Comparison of ENCODE assay signal across 8 mouse cellular contexts in the genomic region with DNA sequence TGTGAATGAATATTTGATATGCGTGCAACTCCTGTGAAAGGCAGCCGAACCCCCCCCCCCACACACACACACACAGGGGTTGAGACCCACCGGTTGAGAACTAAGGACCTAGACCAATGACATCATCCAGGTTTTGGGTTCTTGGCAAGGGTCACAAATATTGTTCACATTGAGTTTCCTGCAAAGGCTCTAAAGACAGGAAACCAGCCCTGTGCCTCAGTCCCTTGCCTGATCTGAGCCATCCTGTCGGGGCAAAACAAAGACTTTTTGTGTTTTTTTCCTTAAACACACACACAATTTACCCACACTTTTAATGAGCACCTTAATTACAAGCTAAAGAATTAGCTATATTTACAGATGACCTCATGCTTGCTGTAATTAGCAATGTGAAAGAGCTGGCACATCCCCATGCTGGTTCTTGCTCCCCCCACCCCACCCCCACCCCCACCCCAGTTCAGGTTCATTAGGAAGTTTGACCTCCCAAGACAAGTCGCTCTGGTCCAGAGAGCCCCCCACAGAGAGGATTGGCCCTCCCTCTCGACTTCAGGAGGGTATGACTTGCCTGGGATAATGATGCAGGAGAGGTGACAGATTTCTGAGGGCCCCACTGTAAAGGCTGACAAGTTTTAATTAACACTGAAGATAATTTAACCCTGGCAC. TPM values are rescaled to one million over a fixed set of nuclear protein-coding genes. Genes with fewer than 3 reads are reported as not detected.
A peak's percentile ranks its signal among the peaks of the same experiment; 100 is the strongest.
DNase-seq lines count a peak whose midpoint lies in the region; ATAC-seq and TF ChIP-seq lines count a peak whose summit lies in the region.

No protein-coding gene starts in this region.

- H3K27me3 ChIP-seq in megakaryocyte, embryonic 14.5 days (replicated peaks): no peaks in the 10 kb centered on the region
- no peaks in the 10 kb centered on the region for H3K27me3 ChIP-seq in embryonic facial prominence, embryonic 10.5 days (replicated peaks; ENCODE audit: low read depth, poor library complexity, severe bottlenecking)
- no peaks in the 10 kb centered on the region for H3K27me3 ChIP-seq in hindbrain, embryonic 10.5 days (ENCODE audit: insufficient read depth, poor library complexity, severe bottlenecking)
- H3K27me3 ChIP-seq in liver, postnatal 0 days (ENCODE audit: insufficient read depth, low read length): no peaks in the 10 kb centered on the region
- no peaks in the 10 kb centered on the region for H3K27me3 ChIP-seq in cerebellum, adult 2 months (ENCODE audit: control insufficient read depth, insufficient read depth, low read length)

- TF ChIP-seq EP300 in liver, postnatal 0 days (IDR thresholded peaks at IDR 0.05; ENCODE audit: low read depth): no peak

- ATAC-seq in megakaryocyte, adult 5-6 weeks (ENCODE audit: poor library complexity, severe bottlenecking): no peak
- no peak for ATAC-seq in liver, postnatal 0 days

- TF ChIP-seq POLR2A in cerebellum, adult 2 months (IDR thresholded peaks at IDR 0.05; ENCODE audit: borderline replicate concordance, insufficient read depth, low read length): no peak

- H3K9me3 ChIP-seq in megakaryocyte, embryonic 14.5 days: no peaks in the 10 kb centered on the region
- no peaks in the 10 kb centered on the region for H3K9me3 ChIP-seq in embryonic facial prominence, embryonic 10.5 days
- no peaks in the 10 kb centered on the region for H3K9me3 ChIP-seq in hindbrain, embryonic 10.5 days
- H3K9me3 ChIP-seq in liver, postnatal 0 days (ENCODE audit: low read length): no peaks in the 10 kb centered on the region

- peaks cover 99% of the 10 kb centered on the region for H3K4me1 ChIP-seq in megakaryocyte, embryonic 14.5 days
- H3K4me1 ChIP-seq in embryonic facial prominence, embryonic 10.5 days: peaks cover 93% of the 10 kb centered on the region
- peaks cover 83% of the 10 kb centered on the region for H3K4me1 ChIP-seq in hindbrain, embryonic 10.5 days (replicated peaks)
- peaks cover 71% of the 10 kb centered on the region for H3K4me1 ChIP-seq in liver, postnatal 0 days (ENCODE audit: insufficient read depth)
- peaks cover 26% of the 10 kb centered on the region for H3K4me1 ChIP-seq in cerebellum, adult 2 months (ENCODE audit: control insufficient read depth, insufficient read depth, low read length)

- DNase-seq in embryonic facial prominence, embryonic 10.5 days (ENCODE audit: low spot score): peak; percentile 38
- DNase-seq in hindbrain, embryonic 10.5 days (ENCODE audit: low spot score): no peak
- DNase-seq in liver, postnatal 0 days: no peak
- no peak for DNase-seq in left cerebral cortex, postnatal 25 days (ENCODE audit: low spot score in 2 of 2)
- DNase-seq in cerebellum, adult 2 months: no peak
- no peak for DNase-seq in gastrocnemius, adult 18-20 months (ENCODE audit: low spot score)

- TF ChIP-seq CTCF in liver, postnatal 0 days (IDR thresholded peaks at IDR 0.05; ENCODE audit: low read depth): no peak
- no peak for TF ChIP-seq CTCF in cerebellum, adult 2 months (IDR thresholded peaks at IDR 0.05; ENCODE audit: borderline replicate concordance, insufficient read depth, low read depth, low read length)

- peak overlapping the region; percentile 59 for H3K4me3 ChIP-seq in megakaryocyte, embryonic 14.5 days (replicated peaks)
- H3K4me3 ChIP-seq in embryonic facial prominence, embryonic 10.5 days: peak overlapping the region; percentile 43; the same call in 1 of the 2 replicates
- H3K4me3 ChIP-seq in hindbrain, embryonic 10.5 days: 0 out of 2 replicates have a peak overlapping the region, but pooled peaks have one; percentile 11
- no peak overlapping the region for H3K4me3 ChIP-seq in liver, postnatal 0 days (ENCODE audit: low read depth, low read length)
- H3K4me3 ChIP-seq in cerebellum, adult 2 months (replicated peaks; ENCODE audit: insufficient read depth, low read depth, low read length): no peak overlapping the region

- H3K36me3 ChIP-seq in megakaryocyte, embryonic 14.5 days (replicated peaks; ENCODE audit: low read length): peaks cover 80% of the 10 kb centered on the region
- peaks cover 55% of the 10 kb centered on the region for H3K36me3 ChIP-seq in embryonic facial prominence, embryonic 10.5 days (replicated peaks)
- H3K36me3 ChIP-seq in hindbrain, embryonic 10.5 days: peaks cover 55% of the 10 kb centered on the region
- peaks cover 13% of the 10 kb centered on the region for H3K36me3 ChIP-seq in liver, postnatal 0 days (replicated peaks; ENCODE audit: insufficient read depth, low read length)

- H3K9ac ChIP-seq in liver, postnatal 0 days (replicated peaks): peak overlapping the region; percentile 21; the same call in 1 of the 2 replicates

- peak overlapping the region; percentile 90 for H3K27ac ChIP-seq in embryonic facial prominence, embryonic 10.5 days (replicated peaks)
- peak overlapping the region; percentile 83 for H3K27ac ChIP-seq in hindbrain, embryonic 10.5 days
- H3K27ac ChIP-seq in liver, postnatal 0 days (ENCODE audit: low read depth): peak overlapping the region; percentile 29
- no peak overlapping the region for H3K27ac ChIP-seq in cerebellum, adult 2 months (ENCODE audit: insufficient read depth, low read length)

- 36% methylated on average over 6 of the region's 6 CpGs for WGBS in embryonic facial prominence, embryonic 10.5 days
- WGBS in hindbrain, embryonic 10.5 days: 56% methylated on average over 6 of the region's 6 CpGs
- 57% methylated on average over 6 of the region's 6 CpGs for WGBS in liver, postnatal 0 days (ENCODE audit: insufficient replicate concordance)
- 49% methylated on average over 6 of the region's 6 CpGs for WGBS in cerebellum, adult 2 months

- no peak overlapping the region for H3K4me2 ChIP-seq in liver, postnatal 0 days (ENCODE audit: low read depth, low read length)

- intact Hi-C loops in left cerebral cortex, postnatal 25 days (cut with DNase I): no loop called here

RNA-seq across cellular contexts. Expression of a gene that starts 17.3 kb away (rescaled TPM):
- polyA plus RNA-seq in megakaryocyte, embryonic 14.5 days (2012; ENCODE audit: insufficient read depth, low replicate concordance): 517 and 590 TPM in 2 replicates
- 82.5 and 87.8 TPM in 2 replicates for total RNA-seq in megakaryocyte, adult 5-6 weeks (2015)
- total RNA-seq in megakaryocyte, adult 5-6 weeks (2017): 44.7 and 55.1 TPM in 2 replicates
- polyA plus RNA-seq in embryonic facial prominence, embryonic 10.5 days (2016; fragmentation: Nextera tagmentation; extraction: Ambion mirVana): 260 and 269 TPM in 2 replicates
- polyA plus RNA-seq in hindbrain, embryonic 10.5 days (2016; fragmentation: Nextera tagmentation; extraction: Ambion mirVana): 216 and 245 TPM in 2 replicates
- 76.3 and 81.2 TPM in 2 replicates for polyA plus RNA-seq in liver, postnatal 0 days (2015; fragmentation: Nextera tagmentation; extraction: Ambion mirVana)
- 100 to 1,000 TPM; 190 to 202 TPM for total RNA-seq in left cerebral cortex, postnatal 25 days (2021)
- polyA plus RNA-seq in cerebellum, adult 2 months (2012; rRNA removed): 129 and 135 TPM in 2 replicates
- 10 to 100 TPM; 29.6 to 46.1 TPM for total RNA-seq in gastrocnemius, adult 18-20 months (2021)

RNA-seq across cellular contexts. Expression of a gene that starts 36.8 kb away (rescaled TPM):
- 143 and 185 TPM in 2 replicates for polyA plus RNA-seq in megakaryocyte, embryonic 14.5 days (2012; ENCODE audit: insufficient read depth, low replicate concordance)
- 216 and 241 TPM in 2 replicates for total RNA-seq in megakaryocyte, adult 5-6 weeks (2015)
- 340 and 348 TPM in 2 replicates for total RNA-seq in megakaryocyte, adult 5-6 weeks (2017)
- polyA plus RNA-seq in embryonic facial prominence, embryonic 10.5 days (2016; fragmentation: Nextera tagmentation; extraction: Ambion mirVana): 444 and 454 TPM in 2 replicates
- 426 and 432 TPM in 2 replicates for polyA plus RNA-seq in hindbrain, embryonic 10.5 days (2016; fragmentation: Nextera tagmentation; extraction: Ambion mirVana)
- polyA plus RNA-seq in liver, postnatal 0 days (2015; fragmentation: Nextera tagmentation; extraction: Ambion mirVana): 162 and 166 TPM in 2 replicates
- total RNA-seq in left cerebral cortex, postnatal 25 days (2021): 100 to 1,000 TPM; 175 to 185 TPM
- 322 and 331 TPM in 2 replicates for polyA plus RNA-seq in cerebellum, adult 2 months (2012; rRNA removed)
- total RNA-seq in gastrocnemius, adult 18-20 months (2021): 100 to 1,000 TPM; 128 TPM

RNA-seq across cellular contexts. Expression of a gene that starts 37.0 kb away (rescaled TPM):
- polyA plus RNA-seq in megakaryocyte, embryonic 14.5 days (2012; ENCODE audit: insufficient read depth, low replicate concordance): 270 and 353 TPM in 2 replicates
- total RNA-seq in megakaryocyte, adult 5-6 weeks (2015): 53.8 and 54.4 TPM in 2 replicates
- total RNA-seq in megakaryocyte, adult 5-6 weeks (2017): 44.2 and 60.4 TPM in 2 replicates
- 11.6 and 14.4 TPM in 2 replicates for polyA plus RNA-seq in embryonic facial prominence, embryonic 10.5 days (2016; fragmentation: Nextera tagmentation; extraction: Ambion mirVana)
- polyA plus RNA-seq in hindbrain, embryonic 10.5 days (2016; fragmentation: Nextera tagmentation; extraction: Ambion mirVana): 8.8 and 9.0 TPM in 2 replicates
- 11.9 and 16.5 TPM in 2 replicates for polyA plus RNA-seq in liver, postnatal 0 days (2015; fragmentation: Nextera tagmentation; extraction: Ambion mirVana)
- 1 to 10 TPM; 1.7 to 1.8 TPM for total RNA-seq in left cerebral cortex, postnatal 25 days (2021)
- 1.2 and 1.3 TPM in 2 replicates for polyA plus RNA-seq in cerebellum, adult 2 months (2012; rRNA removed)
- under 1 TPM; 0.24 to 0.59 TPM for total RNA-seq in gastrocnemius, adult 18-20 months (2021)

Comparison
In these comparisons a context has a peak if more than half of its experiments do, and no peak if none do; other contexts are left out.
1. H3K4me3 ChIP-seq: peak in megakaryocyte, embryonic 14.5 days (single experiment), embryonic facial prominence, embryonic 10.5 days (single experiment) and hindbrain, embryonic 10.5 days (single experiment); none in liver, postnatal 0 days (single experiment) and cerebellum, adult 2 months (single experiment).
2. RNA of a gene that starts 37.0 kb away (polyA plus RNA-seq): 270 to 353 TPM in megakaryocyte, embryonic 14.5 days; 11.9 to 16.5 TPM in liver, postnatal 0 days, 11.6 to 14.4 TPM in embryonic facial prominence, embryonic 10.5 days, 8.8 to 9.0 TPM in hindbrain, embryonic 10.5 days and 1.2 to 1.3 TPM in cerebellum, adult 2 months; every median in the first group is over 10 times any median in the second.